Mouse (Mus musculus): ENCODE measurements around the gene Dnajb13.
A peak's percentile ranks its signal among the peaks of the same experiment; 100 is the strongest.

Gene Dnajb13

GRCm38 (mm10) chr7:100514573-100514972, at the start of gene Dnajb13:
TSS of gene Dnajb13 (minus strand) at chr7:100514960.
- TF ChIP-seq GATA4 (IDR thresholded peaks at IDR 0.05; ENCODE audit: insufficient replicate concordance, low read length): no peak

GRCm38 (mm10) chr7:100561861-100562587, 47.3 kb upstream of the Dnajb13 start:
- no peak for TF ChIP-seq GATA4 (IDR thresholded peaks at IDR 0.05; ENCODE audit: insufficient replicate concordance, low read length)

- TF ChIP-seq GATA4 (IDR thresholded peaks at IDR 0.05; ENCODE audit: insufficient replicate concordance, low read length): no peak
Measured at GRCm38 (mm10) chr7:100559331-100559730, 44.6 kb upstream of the Dnajb13 start.

- no peak for TF ChIP-seq GATA4 (IDR thresholded peaks at IDR 0.05; ENCODE audit: insufficient replicate concordance, low read length)
Measured at GRCm38 (mm10) chr7:100557241-100557640, 42.5 kb upstream of the Dnajb13 start.

GRCm38 (mm10) chr7:100555431-100555951, 40.7 kb upstream of the Dnajb13 start:
- no peak for TF ChIP-seq GATA4 (IDR thresholded peaks at IDR 0.05; ENCODE audit: insufficient replicate concordance, low read length)

GRCm38 (mm10) chr7:100554939-100555338, 40.2 kb upstream of the Dnajb13 start:
- TF ChIP-seq GATA4 (IDR thresholded peaks at IDR 0.05; ENCODE audit: insufficient replicate concordance, low read length): peak; percentile 98

GRCm38 (mm10) chr7:100550338-100551007, 35.7 kb upstream of the Dnajb13 start:
- TF ChIP-seq GATA4 (IDR thresholded peaks at IDR 0.05; ENCODE audit: insufficient replicate concordance, low read length): no peak

GRCm38 (mm10) chr7:100549796-100550195, 35.0 kb upstream of the Dnajb13 start:
- TF ChIP-seq GATA4 (IDR thresholded peaks at IDR 0.05; ENCODE audit: insufficient replicate concordance, low read length): no peak

GRCm38 (mm10) chr7:100547631-100548030, 32.9 kb upstream of the Dnajb13 start:
- TF ChIP-seq GATA4 (IDR thresholded peaks at IDR 0.05; ENCODE audit: insufficient replicate concordance, low read length): peak; percentile 72; the same call in 1 of the 2 replicates

GRCm38 (mm10) chr7:100544437-100544836, 29.7 kb upstream of the Dnajb13 start:
- TF ChIP-seq GATA4 (IDR thresholded peaks at IDR 0.05; ENCODE audit: insufficient replicate concordance, low read length): no peak

GRCm38 (mm10) chr7:100539516-100539915, 24.8 kb upstream of the Dnajb13 start:
- TF ChIP-seq GATA4 (IDR thresholded peaks at IDR 0.05; ENCODE audit: insufficient replicate concordance, low read length): no peak

GRCm38 (mm10) chr7:100537519-100537902, 22.8 kb upstream of the Dnajb13 start:
- no peak for TF ChIP-seq GATA4 (IDR thresholded peaks at IDR 0.05; ENCODE audit: insufficient replicate concordance, low read length)

- TF ChIP-seq GATA4 (IDR thresholded peaks at IDR 0.05; ENCODE audit: insufficient replicate concordance, low read length): no peak
Measured at GRCm38 (mm10) chr7:100536804-100537518, 22.2 kb upstream of the Dnajb13 start, which contains the start of gene Coa4. TSS of gene Coa4 (plus strand) at chr7:100537071.

- no peak for TF ChIP-seq GATA4 (IDR thresholded peaks at IDR 0.05; ENCODE audit: insufficient replicate concordance, low read length)
Measured at GRCm38 (mm10) chr7:100535831-100536230, 21.1 kb upstream of the Dnajb13 start.

GRCm38 (mm10) chr7:100534216-100534615, 19.5 kb upstream of the Dnajb13 start:
- no peak for TF ChIP-seq GATA4 (IDR thresholded peaks at IDR 0.05; ENCODE audit: insufficient replicate concordance, low read length)
